Mouse (Mus musculus): ENCODE results near the gene Ccdc8. TPM values are rescaled to one million over a fixed set of nuclear protein-coding genes. Genes with fewer than 3 reads are reported as not detected.

Ccdc8 gene
- polyA plus RNA-seq, 1 experiment from 2014 or later = 4.5 TPM

Other genes starting within 250 kb of the Ccdc8 start
- 5.9 and 10.8 TPM in 2 replicates for gene Slc1a5, start 211.4 kb upstream of the Ccdc8 start, polyA plus RNA-seq (2014; fragmentation: Nextera tagmentation; extraction: Ambion mirVana)
- 213 and 219 TPM in 2 replicates for gene Strn4, start 176.8 kb upstream of the Ccdc8 start, polyA plus RNA-seq (2014; fragmentation: Nextera tagmentation; extraction: Ambion mirVana)
- gene Fkrp, start 176.0 kb upstream of the Ccdc8 start, polyA plus RNA-seq (2014; fragmentation: Nextera tagmentation; extraction: Ambion mirVana) = 38.5 and 48.7 TPM in 2 replicates
- gene Prkd2, start 149.8 kb upstream of the Ccdc8 start, polyA plus RNA-seq (2014; fragmentation: Nextera tagmentation; extraction: Ambion mirVana) = 4.4 and 5.7 TPM in 2 replicates
- 4.9 and 6.2 TPM in 2 replicates for gene Dact3, start 117.4 kb upstream of the Ccdc8 start, polyA plus RNA-seq (2014; fragmentation: Nextera tagmentation; extraction: Ambion mirVana)
- 11.7 and 17.2 TPM in 2 replicates for gene Gng8, start 100.9 kb upstream of the Ccdc8 start, polyA plus RNA-seq (2014; fragmentation: Nextera tagmentation; extraction: Ambion mirVana)
- gene Ptgir, start 86.2 kb upstream of the Ccdc8 start, polyA plus RNA-seq (2014; fragmentation: Nextera tagmentation; extraction: Ambion mirVana) = 0.16 and 0.30 TPM in 2 replicates
- 494 and 652 TPM in 2 replicates for gene Calm3, start 68.6 kb upstream of the Ccdc8 start, polyA plus RNA-seq (2014; fragmentation: Nextera tagmentation; extraction: Ambion mirVana)
- 115 and 116 TPM in 2 replicates for gene Pnmal2, start 48.0 kb upstream of the Ccdc8 start, polyA plus RNA-seq (2014; fragmentation: Nextera tagmentation; extraction: Ambion mirVana)
- gene Pnmal1, start 33.0 kb upstream of the Ccdc8 start, polyA plus RNA-seq (2014; fragmentation: Nextera tagmentation; extraction: Ambion mirVana) = 60.8 and 69.8 TPM in 2 replicates
- 6.4 and 8.7 TPM in 2 replicates for gene Gm42372, start 9.6 kb upstream of the Ccdc8 start, polyA plus RNA-seq (2014; fragmentation: Nextera tagmentation; extraction: Ambion mirVana)
- gene Ppp5c, start 35.2 kb downstream of the Ccdc8 start, polyA plus RNA-seq (2014; fragmentation: Nextera tagmentation; extraction: Ambion mirVana) = 112 and 118 TPM in 2 replicates
- 1.5 and 4.6 TPM in 2 replicates for gene Hif3a, start 69.7 kb downstream of the Ccdc8 start, polyA plus RNA-seq (2014; fragmentation: Nextera tagmentation; extraction: Ambion mirVana)
- 4.3 and 4.9 TPM in 2 replicates for gene Psg16, start 81.3 kb downstream of the Ccdc8 start, polyA plus RNA-seq (2014; fragmentation: Nextera tagmentation; extraction: Ambion mirVana)
- not detected in 2 replicates for gene Ceacam3, start 157.6 kb downstream of the Ccdc8 start, polyA plus RNA-seq (2014; fragmentation: Nextera tagmentation; extraction: Ambion mirVana)
- gene Psg29, start 210.8 kb downstream of the Ccdc8 start, polyA plus RNA-seq (2014; fragmentation: Nextera tagmentation; extraction: Ambion mirVana) = 0.04 TPM in 1 of 2 replicates, not detected in the other